Comparison of ENCODE assay signal across 27 mouse cellular contexts in the genomic region with DNA sequence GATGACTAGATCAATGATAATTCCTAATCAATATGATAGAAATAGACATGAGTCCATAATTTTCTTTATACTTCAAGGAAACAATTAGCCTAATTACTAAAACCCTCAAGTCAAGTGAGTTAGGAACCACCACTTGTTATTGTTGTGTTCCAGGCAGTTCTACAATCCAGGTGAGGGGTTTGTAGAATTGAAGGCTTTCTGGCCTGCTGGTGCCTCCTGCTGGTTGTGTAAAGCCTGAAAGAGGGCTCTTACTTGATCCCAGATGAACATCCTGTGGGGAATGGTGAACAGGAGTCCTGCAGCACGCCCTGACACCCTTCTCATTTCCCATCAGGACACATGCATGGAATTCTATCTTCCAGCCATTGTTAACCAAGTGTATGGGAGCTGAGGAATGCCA. TPM values are rescaled to one million over a fixed set of nuclear protein-coding genes. Genes with fewer than 3 reads are reported as not detected.
DNase-seq lines count a peak whose midpoint lies in the region; ATAC-seq and TF ChIP-seq lines count a peak whose summit lies in the region.
"Had no signal": no experiment of that assay in that cellular context is flagged by ENCODE, and none has a peak within 500 bp of the region (broad histone marks: within the 10 kb centered on the region; RNA-seq: fewer than 3 reads in every experiment).

No protein-coding gene starts in this region.

- H3K36me3 ChIP-seq in lung, postnatal 0 days (ENCODE audit: insufficient read depth, low read length): no peaks in the 10 kb centered on the region
- peaks cover 0 to 14% of the 10 kb centered on the region in 2 experiments; a peak in 2 of 4 replicates for H3K36me3 ChIP-seq in MEL (ENCODE audit: control insufficient read depth in 1 of 2, insufficient read depth in 2 of 2, low read length in 2 of 2)
- H3K36me3 ChIP-seq in forebrain, embryonic 11.5 days (ENCODE audit: control insufficient read depth, insufficient read depth, low read length): no peaks in the 10 kb centered on the region
- H3K36me3 ChIP-seq in neural tube, embryonic 15.5 days: no peaks in the 10 kb centered on the region
- H3K36me3 ChIP-seq: heart, embryonic 15.5 days; hindbrain, embryonic 12.5 days; midbrain, embryonic 10.5 days; stomach, embryonic 15.5 days had no signal

- no peak overlapping the region for H3K9ac ChIP-seq in lung, postnatal 0 days (replicated peaks; ENCODE audit: low read depth)
- no peak overlapping the region for H3K9ac ChIP-seq in MEL (ENCODE audit: control insufficient read depth, low read depth, low read length, poor library complexity, severe bottlenecking)
- no peak overlapping the region for H3K9ac ChIP-seq in forebrain, embryonic 11.5 days (ENCODE audit: low read length)
- no peak overlapping the region for H3K9ac ChIP-seq in neural tube, embryonic 15.5 days (replicated peaks)
- H3K9ac ChIP-seq: forebrain, embryonic 13.5 days; heart, embryonic 15.5 days; hindbrain, embryonic 12.5 days; stomach, embryonic 15.5 days had no signal

- WGBS in lung, postnatal 0 days: 35% methylated on average over 1 of the region's 1 CpGs
- WGBS in forebrain, embryonic 11.5 days: 54% methylated on average over 1 of the region's 1 CpGs
- 53% methylated on average over 1 of the region's 1 CpGs for WGBS in neural tube, embryonic 15.5 days

- TF ChIP-seq POLR2A in MEL (IDR thresholded peaks at IDR 0.05; ENCODE audit: control insufficient read depth in 1 of 2, insufficient read depth in 1 of 2, low read depth in 1 of 2, low read length in 2 of 2, poor library complexity in 1 of 2): no peak

- no peak overlapping the region for H3K27ac ChIP-seq in lung, postnatal 0 days (ENCODE audit: low read length)
- H3K27ac ChIP-seq in MEL (ENCODE audit: control insufficient read depth, low read depth, low read length): no peak overlapping the region
- H3K27ac ChIP-seq in forebrain, embryonic 11.5 days (ENCODE audit: low read depth, low read length): no peak overlapping the region
- H3K27ac ChIP-seq in neural tube, embryonic 15.5 days (replicated peaks): no peak overlapping the region
- H3K27ac ChIP-seq: forebrain, embryonic 13.5 days; heart, embryonic 15.5 days; hindbrain, embryonic 12.5 days; midbrain, embryonic 10.5 days; stomach, embryonic 15.5 days had no signal

- no peaks in the 10 kb centered on the region for H3K9me3 ChIP-seq in lung, postnatal 0 days (ENCODE audit: low read length)
- no peaks in the 10 kb centered on the region for H3K9me3 ChIP-seq in MEL (replicated peaks; ENCODE audit: insufficient read depth, low read length)
- no peaks in the 10 kb centered on the region for H3K9me3 ChIP-seq in forebrain, embryonic 11.5 days (ENCODE audit: control insufficient read depth, low read length)
- H3K9me3 ChIP-seq in neural tube, embryonic 15.5 days (replicated peaks): no peaks in the 10 kb centered on the region
- H3K9me3 ChIP-seq: forebrain, embryonic 13.5 days; heart, embryonic 15.5 days; hindbrain, embryonic 12.5 days; midbrain, embryonic 10.5 days; stomach, embryonic 15.5 days had no signal

- peak; percentile 32 for TF ChIP-seq RAD21 in MEL (IDR thresholded peaks at IDR 0.05; ENCODE audit: low read depth, low read length)

- no peaks in the 10 kb centered on the region for H3K79me2 ChIP-seq in MEL (ENCODE audit: control insufficient read depth, insufficient read depth, low read length, poor library complexity)

- DNase-seq in lung, postnatal 0 days (ENCODE audit: low spot score): no peak
- no peak for DNase-seq in lung, postnatal 4 days
- DNase-seq in MEL (ENCODE audit: low read depth, low spot score): no peak
- peak; percentile 75 for DNase-seq in naive thymus-derived CD4-positive, alpha-beta T cell, adult 2 months (ENCODE audit: low read depth)
- DNase-seq in thymus, postnatal 4 days: peak; percentile 65
- no peak for DNase-seq in forebrain, embryonic 11.5 days (ENCODE audit: low spot score)
- DNase-seq: cerebellum, adult 2 months; kidney, adult 18-20 months; kidney, postnatal 4 days; lung, postnatal 10 days; right cerebral cortex, postnatal 25 days had no signal

- no peak for ATAC-seq in lung, postnatal 0 days
- ATAC-seq in forebrain, embryonic 11.5 days (replicated peaks; ENCODE audit: low FRiP score): no peak
- no peak for ATAC-seq in neural tube, embryonic 15.5 days (ENCODE audit: low FRiP score)
- ATAC-seq: forebrain, embryonic 13.5 days; Patski had no signal

- H3K4me1 ChIP-seq in lung, postnatal 0 days (ENCODE audit: insufficient read depth, low read depth, low read length): no peaks in the 10 kb centered on the region
- peaks cover 5 to 10% of the 10 kb centered on the region in 2 experiments for H3K4me1 ChIP-seq in MEL (ENCODE audit: control insufficient read depth in 1 of 2, insufficient read depth in 2 of 2, low read length in 2 of 2)
- no peaks in the 10 kb centered on the region for H3K4me1 ChIP-seq in forebrain, embryonic 11.5 days (replicated peaks; ENCODE audit: control insufficient read depth, insufficient read depth, low read length)
- H3K4me1 ChIP-seq in neural tube, embryonic 15.5 days: no peaks in the 10 kb centered on the region
- H3K4me1 ChIP-seq: forebrain, embryonic 13.5 days; heart, embryonic 15.5 days; hindbrain, embryonic 12.5 days; midbrain, embryonic 10.5 days; stomach, embryonic 15.5 days had no signal

- no peak overlapping the region for H3K4me2 ChIP-seq in lung, postnatal 0 days (replicated peaks; ENCODE audit: low read depth, low read length)
- no peak overlapping the region for H3K4me2 ChIP-seq in forebrain, embryonic 11.5 days (ENCODE audit: low read depth, low read length, severe bottlenecking)
- no peak overlapping the region for H3K4me2 ChIP-seq in neural tube, embryonic 15.5 days
- H3K4me2 ChIP-seq: forebrain, embryonic 13.5 days; heart, embryonic 15.5 days; hindbrain, embryonic 12.5 days; liver, embryonic 11.5 days; stomach, embryonic 15.5 days had no signal

- peak; percentile 21 for TF ChIP-seq CTCF in lung, postnatal 0 days (IDR thresholded peaks at IDR 0.05)
- peak in 2 of 3 experiments; percentile 36 to 39; a peak in 4 of 6 replicates for TF ChIP-seq CTCF in MEL (IDR thresholded peaks at IDR 0.05 in 2 of 3, conservative IDR thresholded peaks at IDR 0.05 in 1 of 3; ENCODE audit: control insufficient read depth in 1 of 3, insufficient read depth in 1 of 3, low read depth in 2 of 3, low read length in 3 of 3, poor library complexity in 1 of 3, severe bottlenecking in 1 of 3)

- no peak overlapping the region for H3K4me3 ChIP-seq in lung, postnatal 0 days (ENCODE audit: low read depth, low read length)
- no peak overlapping the region for H3K4me3 ChIP-seq in MEL (ENCODE audit: control insufficient read depth in 1 of 2, insufficient read depth in 1 of 2, low read depth in 2 of 2, low read length in 2 of 2)
- no peak overlapping the region for H3K4me3 ChIP-seq in forebrain, embryonic 11.5 days (ENCODE audit: low read depth, low read length)
- no peak overlapping the region for H3K4me3 ChIP-seq in neural tube, embryonic 15.5 days (replicated peaks)
- H3K4me3 ChIP-seq: forebrain, embryonic 13.5 days; heart, embryonic 15.5 days; hindbrain, embryonic 12.5 days; midbrain, embryonic 10.5 days; myocyte; stomach, embryonic 15.5 days had no signal

- TF ChIP-seq EP300 in lung, postnatal 0 days (IDR thresholded peaks at IDR 0.05): no peak
- TF ChIP-seq EP300 in MEL (IDR thresholded peaks at IDR 0.05; ENCODE audit: low read depth in 1 of 2, low read length in 2 of 2): no peak

- H3K27me3 ChIP-seq in lung, postnatal 0 days (replicated peaks; ENCODE audit: insufficient read depth, low read length): no peaks in the 10 kb centered on the region
- H3K27me3 ChIP-seq in MEL (ENCODE audit: control insufficient read depth in 1 of 2, insufficient read depth in 2 of 2, low read length in 2 of 2): no peaks in the 10 kb centered on the region
- no peaks in the 10 kb centered on the region for H3K27me3 ChIP-seq in forebrain, embryonic 11.5 days (ENCODE audit: control insufficient read depth, insufficient read depth, low read length)
- no peaks in the 10 kb centered on the region for H3K27me3 ChIP-seq in neural tube, embryonic 15.5 days (replicated peaks)
- H3K27me3 ChIP-seq: forebrain, embryonic 13.5 days; heart, embryonic 15.5 days; hindbrain, embryonic 12.5 days; stomach, embryonic 15.5 days had no signal

TF ChIP-seq in MEL, 35 proteins besides CTCF, POLR2A, EP300 and RAD21:
- no peak for TF ChIP-seq MEF2A (IDR thresholded peaks at IDR 0.05; ENCODE audit: extremely low read depth, insufficient replicate concordance, low read depth, low read length, poor library complexity, severe bottlenecking)
- TF ChIP-seq NELFE (IDR thresholded peaks at IDR 0.05; ENCODE audit: low read depth, low read length): no peak
- TF ChIP-seq TAL1 (IDR thresholded peaks at IDR 0.05; ENCODE audit: low read length): no peak
- no peak for TF ChIP-seq BHLHE40 (IDR thresholded peaks at IDR 0.05; ENCODE audit: borderline replicate concordance, low read depth, low read length)
- 0 out of 2 replicates have a peak, but pooled peaks have one; percentile 31 for TF ChIP-seq ZC3H11A (IDR thresholded peaks at IDR 0.05; ENCODE audit: low read depth, low read length)
- peak; percentile 46 for TF ChIP-seq SMC3 (IDR thresholded peaks at IDR 0.05; ENCODE audit: low read depth, low read length)

RNA-seq across cellular contexts. Expression of gene 4922502D21Rik, which starts 13.2 kb away (rescaled TPM):
- polyA plus RNA-seq in lung, postnatal 0 days (2015; fragmentation: Nextera tagmentation; extraction: Ambion mirVana): not detected in 2 replicates
- not detected in 2 replicates for total RNA-seq in MEL (2012; rRNA removed)
- not detected for polyA plus RNA-seq in MEL (2012; ENCODE audit: insufficient read depth in 1 of 2, insufficient read length in 2 of 2, low read depth in 1 of 2, low replicate concordance in 2 of 2, missing spikeins in 1 of 2)
- not detected in 2 replicates for polyA plus RNA-seq in forebrain, embryonic 11.5 days (2014; fragmentation: Nextera tagmentation; extraction: Ambion mirVana)
- not detected in 2 replicates for polyA plus RNA-seq in neural tube, embryonic 15.5 days (2015; fragmentation: Nextera tagmentation; extraction: Ambion mirVana)
- total RNA-seq: adrenal gland, adult 18-20 months; granulocyte monocyte progenitor cell, adult 5-6 weeks; layer of hippocampus, postnatal 14 days; left cerebral cortex, postnatal 36 days had no signal
- polyA plus RNA-seq: brain, embryonic 14.5 days; cerebellum, adult 2 months; cortical plate, adult 2 months; forebrain, embryonic 13.5 days; heart, embryonic 15.5 days; hindbrain, embryonic 12.5 days; liver, embryonic 11.5 days; midbrain, embryonic 10.5 days; myocyte; Patski; stomach, embryonic 15.5 days; urinary bladder, adult 2 months had no signal

RNA-seq across cellular contexts. Expression of gene Clec12a, which starts 24.1 kb away (rescaled TPM):
- polyA plus RNA-seq in lung, postnatal 0 days (2015; fragmentation: Nextera tagmentation; extraction: Ambion mirVana): 4.0 and 4.3 TPM in 2 replicates
- total RNA-seq in MEL (2012; rRNA removed): not detected in 2 replicates
- polyA plus RNA-seq in MEL (2012; ENCODE audit: insufficient read depth in 1 of 2, insufficient read length in 2 of 2, low read depth in 1 of 2, low replicate concordance in 2 of 2, missing spikeins in 1 of 2): not detected
- 0.19 and 0.39 TPM in 2 replicates for polyA plus RNA-seq in forebrain, embryonic 11.5 days (2014; fragmentation: Nextera tagmentation; extraction: Ambion mirVana)
- polyA plus RNA-seq in neural tube, embryonic 15.5 days (2015; fragmentation: Nextera tagmentation; extraction: Ambion mirVana): 0.35 and 2.2 TPM in 2 replicates
- total RNA-seq: layer of hippocampus, postnatal 14 days had no signal
- polyA plus RNA-seq: myocyte had no signal

RNA-seq across cellular contexts. Expression of gene Cd69, which starts 43.2 kb away (rescaled TPM):
- 0.39 and 0.48 TPM in 2 replicates for polyA plus RNA-seq in lung, postnatal 0 days (2015; fragmentation: Nextera tagmentation; extraction: Ambion mirVana)
- 0.26 TPM in 1 of 2 replicates, not detected in the other for total RNA-seq in MEL (2012; rRNA removed)
- polyA plus RNA-seq in MEL (2012; ENCODE audit: insufficient read depth in 1 of 2, insufficient read length in 2 of 2, low read depth in 1 of 2, low replicate concordance in 2 of 2, missing spikeins in 1 of 2): not detected
- polyA plus RNA-seq in forebrain, embryonic 11.5 days (2014; fragmentation: Nextera tagmentation; extraction: Ambion mirVana): not detected in 2 replicates
- 0.09 and 0.47 TPM in 2 replicates for polyA plus RNA-seq in neural tube, embryonic 15.5 days (2015; fragmentation: Nextera tagmentation; extraction: Ambion mirVana)
- total RNA-seq: layer of hippocampus, postnatal 14 days; left cerebral cortex, postnatal 36 days had no signal
- polyA plus RNA-seq: brain, embryonic 14.5 days; cortical plate, adult 2 months; forebrain, embryonic 13.5 days; hindbrain, embryonic 12.5 days; Patski had no signal

Comparison
In these comparisons a context has a peak if more than half of its experiments do, and no peak if none do; other contexts are left out.
1. DNase-seq: peak in naive thymus-derived CD4-positive, alpha-beta T cell, adult 2 months (single experiment) and thymus, postnatal 4 days (single experiment); none in lung, postnatal 0 days (single experiment), lung, postnatal 4 days (0 of 2), MEL (single experiment) and forebrain, embryonic 11.5 days (single experiment).